In genomic region chr6:47454131-47454574, GRCm38 (mm10) we compare ENCODE assay signal across 8 mouse cellular contexts. TPM values are rescaled to one million over a fixed set of nuclear protein-coding genes. Genes with fewer than 3 reads are reported as not detected.
A peak's percentile ranks its signal among the peaks of the same experiment; 100 is the strongest.
DNase-seq lines count a peak whose midpoint lies in the region; ATAC-seq lines count a peak whose summit lies in the region.

No protein-coding gene starts in this region.

- H3K4me2 ChIP-seq in embryonic facial prominence, embryonic 14.5 days (ENCODE audit: low read depth, low read length), result peak overlapping the region; percentile 69
- peak overlapping the region; percentile 68 for H3K4me2 ChIP-seq in kidney, embryonic 15.5 days

- peak overlapping the region; percentile 97 for H3K27ac ChIP-seq in embryonic facial prominence, embryonic 14.5 days (replicated peaks; ENCODE audit: low read depth, low read length)
- H3K27ac ChIP-seq in heart, embryonic 10.5 days, result peak overlapping the region; percentile 100
- peak overlapping the region; percentile 98 for H3K27ac ChIP-seq in kidney, embryonic 15.5 days

- DNase-seq in 3T3-L1 (ENCODE audit: low read depth, low spot score) (peak; percentile 68), liver (peak; percentile 92)
- peak; percentile 92 to 94 for DNase-seq in adrenal gland, postnatal 36 days
- DNase-seq in embryonic facial prominence, embryonic 14.5 days (ENCODE audit: low spot score), result peak; percentile 82
- peak; percentile 89 for DNase-seq in heart, embryonic 10.5 days (ENCODE audit: low spot score)
- peak; percentile 16 to 55 for DNase-seq in monocyte, adult 2 months (ENCODE audit: low read depth in 1 of 2, low spot score in 2 of 2)
- peak; percentile 78 to 82 for DNase-seq in spleen, postnatal 36 days (ENCODE audit: low spot score in 2 of 2)

- peak; percentile 92 for ATAC-seq in embryonic facial prominence, embryonic 14.5 days (ENCODE audit: low read depth)
- ATAC-seq in kidney, embryonic 15.5 days (replicated peaks; ENCODE audit: low FRiP score), result peak; percentile 93

- H3K27me3 ChIP-seq in embryonic facial prominence, embryonic 14.5 days (replicated peaks; ENCODE audit: control insufficient read depth, insufficient read depth, low read length), result no peaks in the 10 kb centered on the region
- no peaks in the 10 kb centered on the region for H3K27me3 ChIP-seq in heart, embryonic 10.5 days (ENCODE audit: insufficient read depth, poor library complexity, severe bottlenecking)
- no peaks in the 10 kb centered on the region for H3K27me3 ChIP-seq in kidney, embryonic 15.5 days

- WGBS in embryonic facial prominence, embryonic 14.5 days, result 0% methylated on average over 1 of the region's 72 CpGs
- under 1% methylated on average over 65 of the region's 72 CpGs for WGBS in heart, embryonic 10.5 days
- WGBS in kidney, embryonic 15.5 days, result 0% methylated on average over 46 of the region's 72 CpGs

- no peaks in the 10 kb centered on the region for H3K36me3 ChIP-seq in embryonic facial prominence, embryonic 14.5 days (ENCODE audit: control insufficient read depth, insufficient read depth, low read length)
- no peaks in the 10 kb centered on the region for H3K36me3 ChIP-seq in heart, embryonic 10.5 days
- no peaks in the 10 kb centered on the region for H3K36me3 ChIP-seq in kidney, embryonic 15.5 days

- peaks cover 26% of the 10 kb centered on the region for H3K4me1 ChIP-seq in embryonic facial prominence, embryonic 14.5 days (ENCODE audit: control insufficient read depth, insufficient read depth, low read length)
- peaks cover 15% of the 10 kb centered on the region for H3K4me1 ChIP-seq in heart, embryonic 10.5 days
- H3K4me1 ChIP-seq in kidney, embryonic 15.5 days, result peaks cover 25% of the 10 kb centered on the region

- no peaks in the 10 kb centered on the region for H3K9me3 ChIP-seq in embryonic facial prominence, embryonic 14.5 days (ENCODE audit: control insufficient read depth, low read length)
- no peaks in the 10 kb centered on the region for H3K9me3 ChIP-seq in heart, embryonic 10.5 days
- H3K9me3 ChIP-seq in kidney, embryonic 15.5 days (replicated peaks), result no peaks in the 10 kb centered on the region

- H3K9ac ChIP-seq in embryonic facial prominence, embryonic 14.5 days (ENCODE audit: low read depth, low read length), result peak overlapping the region; percentile 99
- peak overlapping the region; percentile 93 for H3K9ac ChIP-seq in kidney, embryonic 15.5 days

- H3K4me3 ChIP-seq in embryonic facial prominence, embryonic 14.5 days (ENCODE audit: low read depth, low read length), result peak overlapping the region; percentile 98
- peak overlapping the region; percentile 96 for H3K4me3 ChIP-seq in heart, embryonic 10.5 days
- peak overlapping the region; percentile 69 for H3K4me3 ChIP-seq in kidney, embryonic 15.5 days (replicated peaks)

RNA-seq across cellular contexts. Expression of gene Cul1, which starts 1.0 kb away (rescaled TPM):
- total RNA-seq in adrenal gland, postnatal 36 days (2021), result 100 to 1,000 TPM; 102 to 106 TPM
- polyA plus RNA-seq in embryonic facial prominence, embryonic 14.5 days (2014; fragmentation: Nextera tagmentation; extraction: Ambion mirVana), result 132 and 142 TPM in 2 replicates
- polyA plus RNA-seq in heart, embryonic 10.5 days (2016; fragmentation: Nextera tagmentation; extraction: Ambion mirVana), result 137 and 157 TPM in 2 replicates
- polyA plus RNA-seq in kidney, embryonic 15.5 days (2015; fragmentation: Nextera tagmentation; extraction: Ambion mirVana), result 140 and 143 TPM in 2 replicates

Comparison
In these comparisons a context has a peak if more than half of its experiments do, and no peak if none do; other contexts are left out.
1. Peak in every context shown above with its lines: DNase-seq, ATAC-seq, H3K4me3 ChIP-seq and H3K27ac ChIP-seq.
2. DNase-seq: peak in every context shown above with its lines; median percentile 93 in adrenal gland, postnatal 36 days; 92 in liver; 89 in heart, embryonic 10.5 days; 82 in embryonic facial prominence, embryonic 14.5 days; 80 in spleen, postnatal 36 days; 68 in 3T3-L1; 36 in monocyte, adult 2 months.